Mouse (Mus musculus) kidney, embryonic 15.5 days (tissue): Measurements from ENCODE around the gene G430095P16Rik. TPM values are rescaled to one million over a fixed set of nuclear protein-coding genes. Genes with fewer than 3 reads are reported as not detected.

ENCODE experiments used
- ATAC-seq: fragments of 200-750 bp; cut with Nextera tagmentation; replicated peaks from 2 replicates; pipeline ENCODE4 v1.8.0; 2017; ENCODE audit warnings: moderate TSS enrichment; ENCODE audit not compliant: low FRiP score
- H3K27ac ChIP-seq: fragments of 300-500 bp; sonication (generic); 2 replicates; pipeline ENCODE4 v1.5.1; 2015; ENCODE audit warnings: mild to moderate bottlenecking, inconsistent platforms
- H3K27me3 ChIP-seq: fragments of 300-500 bp; sonication (generic); 2 replicates; pipeline ENCODE4 v1.6.1; 2015; ENCODE audit warnings: inconsistent platforms
- H3K36me3 ChIP-seq: fragments of 300-500 bp; sonication (generic); 2 replicates; pipeline ENCODE4 v1.6.1; 2015; ENCODE audit warnings: inconsistent platforms
- H3K4me1 ChIP-seq: fragments of 300-500 bp; sonication (generic); 2 replicates; pipeline ENCODE4 v1.6.1; 2015; ENCODE audit warnings: inconsistent platforms
- H3K4me2 ChIP-seq: fragments of 300-500 bp; sonication (generic); 2 replicates; pipeline ENCODE4 v1.6.1; 2015; ENCODE audit warnings: moderate library complexity, mild to moderate bottlenecking, inconsistent platforms
- H3K4me3 ChIP-seq: fragments of 300-500 bp; sonication (generic); replicated peaks from 2 replicates; pipeline ENCODE4 v1.5.1; 2015; ENCODE audit warnings: mild to moderate bottlenecking, inconsistent platforms
- H3K9ac ChIP-seq: fragments of 300-500 bp; sonication (generic); 2 replicates; pipeline ENCODE4 v1.6.1; 2015; ENCODE audit warnings: mild to moderate bottlenecking, inconsistent platforms
- H3K9me3 ChIP-seq: fragments of 300-500 bp; sonication (generic); replicated peaks from 2 replicates; pipeline ENCODE4 v1.6.1; 2016; ENCODE audit warnings: inconsistent platforms
- WGBS: fragments of 180-500 bp; shearing (Covaris S2); methylation state at CpG from one replicate; pipeline ENCODE4 v1.1.7; 2015; ENCODE audit warnings: mixed read lengths; 5-methylcytosine and 5-hydroxymethylcytosine counted together
- polyA plus RNA-seq: library from polyadenylated mRNA; unstranded; fragments of >200 nt; fragmentation: Nextera tagmentation; extraction: Ambion mirVana; gene quantifications from 2 replicates; pipeline ENCODE4 v1.2.1, GENCODE M21; 2015

G430095P16Rik gene
- polyA plus RNA-seq, 1 experiment from 2014 or later, result 2.3 TPM

- Histone ChIP-seq H3K9me3 (no peaks in the 10 kb centered on the region), H3K4me3 (no peak overlapping the region), H3K27me3 (peaks cover 96% of the 10 kb centered on the region), H3K27ac (no peak overlapping the region), H3K9ac (0 out of 2 replicates have a peak overlapping the region, but pooled peaks have one; percentile 14), H3K4me2 (no peak overlapping the region; the same call in 1 of the 2 replicates), H3K4me1 (peaks cover 62% of the 10 kb centered on the region), H3K36me3 (no peaks in the 10 kb centered on the region)
- 56% methylated on average over 10 of the region's 10 CpGs for WGBS
- ATAC-seq, result no peak
Measured at GRCm38 (mm10) chr8:84738715-84739400, 16.1 kb downstream of the G430095P16Rik start.

- Histone ChIP-seq H3K4me3 (no peak overlapping the region), H3K9ac (no peak overlapping the region), H3K9me3 (no peaks in the 10 kb centered on the region), H3K4me1 (peaks cover 66% of the 10 kb centered on the region), H3K4me2 (no peak overlapping the region), H3K36me3 (no peaks in the 10 kb centered on the region), H3K27me3 (peaks cover 96% of the 10 kb centered on the region), H3K27ac (no peak overlapping the region)
- 22% methylated on average over 1 of the region's 1 CpGs for WGBS
- ATAC-seq, result no peak
Measured at GRCm38 (mm10) chr8:84739401-84739742, 16.6 kb downstream of the G430095P16Rik start.

GRCm38 (mm10) chr8:84740895-84741843 lies 18.4 kb downstream of the G430095P16Rik start:
- Histone ChIP-seq H3K9ac (no peak overlapping the region), H3K4me1 (peaks cover 84% of the 10 kb centered on the region), H3K36me3 (no peaks in the 10 kb centered on the region), H3K9me3 (no peaks in the 10 kb centered on the region), H3K4me2 (no peak overlapping the region), H3K27me3 (peaks cover 95% of the 10 kb centered on the region), H3K27ac (peak overlapping the region; percentile 88), H3K4me3 (no peak overlapping the region)
- 36% methylated on average over 13 of the region's 13 CpGs for WGBS
- no peak for ATAC-seq

- Histone ChIP-seq H3K27me3 (peaks cover 95% of the 10 kb centered on the region), H3K4me2 (peak overlapping the region; percentile 29), H3K9me3 (no peaks in the 10 kb centered on the region), H3K36me3 (no peaks in the 10 kb centered on the region), H3K4me1 (peaks cover 85% of the 10 kb centered on the region), H3K4me3 (no peak overlapping the region), H3K9ac (0 out of 2 replicates have a peak overlapping the region, but pooled peaks have one; percentile 14), H3K27ac (peak overlapping the region; percentile 88)
- WGBS, result 13% methylated on average over 32 of the region's 32 CpGs
- peak; percentile 30 for ATAC-seq
Measured at GRCm38 (mm10) chr8:84742171-84743053, 19.6 kb downstream of the G430095P16Rik start.

- Histone ChIP-seq H3K4me1 (peaks cover 79% of the 10 kb centered on the region), H3K9ac (no peak overlapping the region)
- WGBS, result 19% methylated on average over 10 of the region's 10 CpGs
Measured at GRCm38 (mm10) chr8:84743054-84743415, 20.2 kb downstream of the G430095P16Rik start.

GRCm38 (mm10) chr8:84743517-84744420 lies 21.0 kb downstream of the G430095P16Rik start:
- H3K27me3 ChIP-seq, result peaks cover 94% of the 10 kb centered on the region
- no peak overlapping the region for H3K9ac ChIP-seq
- 13% methylated on average over 15 of the region's 17 CpGs for WGBS
- H3K36me3 ChIP-seq, result no peaks in the 10 kb centered on the region
- H3K4me3 ChIP-seq, result no peak overlapping the region
- H3K4me1 ChIP-seq, result peaks cover 71% of the 10 kb centered on the region
- no peaks in the 10 kb centered on the region for H3K9me3 ChIP-seq
- H3K27ac ChIP-seq, result peak overlapping the region; percentile 88
- ATAC-seq, result peak; percentile 63
- peak overlapping the region; percentile 28 for H3K4me2 ChIP-seq

More at GRCm38 (mm10) chr8:84743054-84743415, 20.2 kb downstream of the G430095P16Rik start:
- no peaks in the 10 kb centered on the region for H3K9me3 ChIP-seq
- H3K4me3 ChIP-seq, result no peak overlapping the region
- peak overlapping the region; percentile 88 for H3K27ac ChIP-seq
- no peak for ATAC-seq
- H3K36me3 ChIP-seq, result no peaks in the 10 kb centered on the region
- H3K27me3 ChIP-seq, result peaks cover 94% of the 10 kb centered on the region
- H3K4me2 ChIP-seq, result peak overlapping the region; percentile 29

GRCm38 (mm10) chr8:84745032-84745925 lies 22.5 kb downstream of the G430095P16Rik start:
- ATAC-seq, result 0 out of 2 replicates have a peak, but pooled peaks have one; percentile 19
- no peak overlapping the region for H3K9ac ChIP-seq
- H3K27me3 ChIP-seq, result peaks cover 94% of the 10 kb centered on the region
- WGBS, result 4% methylated on average over 17 of the region's 17 CpGs
- no peaks in the 10 kb centered on the region for H3K36me3 ChIP-seq
- peak overlapping the region; percentile 19; the same call in 1 of the 2 replicates for H3K4me2 ChIP-seq
- H3K4me3 ChIP-seq, result no peak overlapping the region
- H3K9me3 ChIP-seq, result no peaks in the 10 kb centered on the region
- peak overlapping the region; percentile 88 for H3K27ac ChIP-seq
- H3K4me1 ChIP-seq, result peaks cover 64% of the 10 kb centered on the region

- H3K9me3 ChIP-seq, result no peaks in the 10 kb centered on the region
- no peaks in the 10 kb centered on the region for H3K36me3 ChIP-seq
- H3K4me2 ChIP-seq, result no peak overlapping the region
- H3K4me3 ChIP-seq, result no peak overlapping the region
- ATAC-seq, result no peak
- H3K4me1 ChIP-seq, result peaks cover 22% of the 10 kb centered on the region
- H3K9ac ChIP-seq, result no peak overlapping the region
- 71% methylated on average over 16 of the region's 16 CpGs for WGBS
- H3K27ac ChIP-seq, result no peak overlapping the region
- H3K27me3 ChIP-seq, result peaks cover 98% of the 10 kb centered on the region
Measured at GRCm38 (mm10) chr8:84749519-84749918, 26.7 kb downstream of the G430095P16Rik start.

GRCm38 (mm10) chr8:84752734-84753582 lies 30.2 kb downstream of the G430095P16Rik start:
- 0 out of 2 replicates have a peak, but pooled peaks cover 7% of the 10 kb centered on the region for H3K36me3 ChIP-seq
- H3K9ac ChIP-seq, result no peak overlapping the region
- H3K27ac ChIP-seq, result no peak overlapping the region
- H3K27me3 ChIP-seq, result peaks cover 98% of the 10 kb centered on the region
- no peak overlapping the region for H3K4me3 ChIP-seq
- WGBS, result 71% methylated on average over 6 of the region's 6 CpGs
- no peak for ATAC-seq
- H3K4me1 ChIP-seq, result peaks cover 12% of the 10 kb centered on the region
- H3K9me3 ChIP-seq, result no peaks in the 10 kb centered on the region
- no peak overlapping the region for H3K4me2 ChIP-seq
